ENCODE assay signal across 9 mouse cellular contexts in genomic region chr8:104191496-104191895, GRCm38 (mm10). TPM values are rescaled to one million over a fixed set of nuclear protein-coding genes. Genes with fewer than 3 reads are reported as not detected.
DNase-seq lines count a peak whose midpoint lies in the region; ATAC-seq lines count a peak whose summit lies in the region.
"Had no signal": no experiment of that assay in that cellular context is flagged by ENCODE, and none has a peak within 500 bp of the region (broad histone marks: within the 10 kb centered on the region; RNA-seq: fewer than 3 reads in every experiment).

No protein-coding gene starts in this region.

- no peaks in the 10 kb centered on the region for H3K27me3 ChIP-seq in hindbrain, embryonic 14.5 days (ENCODE audit: control insufficient read depth, insufficient read depth, low read length)
- H3K27me3 ChIP-seq: limb, embryonic 13.5 days had no signal

- ATAC-seq in hindbrain, embryonic 14.5 days (ENCODE audit: low FRiP score), result peak; percentile 76; the same call in 1 of the 2 replicates

- no peak overlapping the region for H3K9ac ChIP-seq in hindbrain, embryonic 14.5 days
- H3K9ac ChIP-seq: limb, embryonic 13.5 days had no signal

- H3K4me1 ChIP-seq in hindbrain, embryonic 14.5 days (replicated peaks; ENCODE audit: control insufficient read depth, insufficient read depth, low read length), result peaks cover 11% of the 10 kb centered on the region
- H3K4me1 ChIP-seq: limb, embryonic 13.5 days had no signal

- 14% methylated on average over 11 of the region's 11 CpGs for WGBS in hindbrain, embryonic 14.5 days

- no peak overlapping the region for H3K4me3 ChIP-seq in hindbrain, embryonic 14.5 days (replicated peaks; ENCODE audit: low read length)
- H3K4me3 ChIP-seq: limb, embryonic 13.5 days had no signal

- H3K9me3 ChIP-seq in hindbrain, embryonic 14.5 days (ENCODE audit: control insufficient read depth, low read length), result 0 out of 2 replicates have a peak, but pooled peaks cover 6% of the 10 kb centered on the region
- H3K9me3 ChIP-seq: limb, embryonic 13.5 days had no signal

- H3K4me2 ChIP-seq in hindbrain, embryonic 14.5 days (replicated peaks), result 0 out of 2 replicates have a peak overlapping the region, but pooled peaks have one; percentile 22
- H3K4me2 ChIP-seq: limb, embryonic 13.5 days had no signal

- peak overlapping the region; percentile 58; the same call in 1 of the 2 replicates for H3K27ac ChIP-seq in hindbrain, embryonic 14.5 days
- H3K27ac ChIP-seq: limb, embryonic 13.5 days had no signal

- H3K36me3 ChIP-seq in hindbrain, embryonic 14.5 days (replicated peaks; ENCODE audit: control insufficient read depth, insufficient read depth), result no peaks in the 10 kb centered on the region
- H3K36me3 ChIP-seq: limb, embryonic 13.5 days had no signal

- DNase-seq in kidney, postnatal 10 days, result peak; percentile 69
- DNase-seq in kidney, postnatal 36 days, result no peak
- peak; percentile 14 for DNase-seq in embryo, embryonic 11.5 days (ENCODE audit: low read depth, low spot score)
- DNase-seq in hindbrain, embryonic 14.5 days (ENCODE audit: low spot score), result peak; percentile 42
- DNase-seq in neural tube, embryonic 10.5 days (ENCODE audit: extremely low spot score, low spot score), result peak; percentile 48
- no peak for DNase-seq in left cerebral cortex, adult 9 months (ENCODE audit: low spot score in 2 of 2)
- DNase-seq in right cerebral cortex, adult 18-20 months, result no peak
- DNase-seq in cerebellum, adult 18-20 months, result no peak

RNA-seq across cellular contexts. Expression of gene Bean1, which starts 21.3 kb away (rescaled TPM):
- polyA plus RNA-seq in hindbrain, embryonic 14.5 days (2014; fragmentation: Nextera tagmentation; extraction: Ambion mirVana), result 9.3 and 10.8 TPM in 2 replicates

RNA-seq across cellular contexts. Expression of gene Tk2, which starts 56.9 kb away (rescaled TPM):
- polyA plus RNA-seq in hindbrain, embryonic 14.5 days (2014; fragmentation: Nextera tagmentation; extraction: Ambion mirVana), result 46.6 and 51.8 TPM in 2 replicates

RNA-seq across cellular contexts. Expression of gene Cklf, which starts 59.2 kb away (rescaled TPM):
- 28.6 and 35.1 TPM in 2 replicates for polyA plus RNA-seq in hindbrain, embryonic 14.5 days (2014; fragmentation: Nextera tagmentation; extraction: Ambion mirVana)

Comparison
In these comparisons a context has a peak if more than half of its experiments do, and no peak if none do; other contexts are left out.
1. DNase-seq: peak in kidney, postnatal 10 days (single experiment), embryo, embryonic 11.5 days (single experiment), hindbrain, embryonic 14.5 days (single experiment) and neural tube, embryonic 10.5 days (single experiment); none in kidney, postnatal 36 days (0 of 2), left cerebral cortex, adult 9 months (0 of 2), right cerebral cortex, adult 18-20 months (single experiment) and cerebellum, adult 18-20 months (0 of 2).